Mouse (Mus musculus): Measurements from ENCODE around the gene St6galnac5. TPM values are rescaled to one million over a fixed set of nuclear protein-coding genes. Genes with fewer than 3 reads are reported as not detected.
A peak's percentile ranks its signal among the peaks of the same experiment; 100 is the strongest.

Gene St6galnac5
- polyA plus RNA-seq, 1 experiment from 2014 or later = 1.5 TPM

DNA sequence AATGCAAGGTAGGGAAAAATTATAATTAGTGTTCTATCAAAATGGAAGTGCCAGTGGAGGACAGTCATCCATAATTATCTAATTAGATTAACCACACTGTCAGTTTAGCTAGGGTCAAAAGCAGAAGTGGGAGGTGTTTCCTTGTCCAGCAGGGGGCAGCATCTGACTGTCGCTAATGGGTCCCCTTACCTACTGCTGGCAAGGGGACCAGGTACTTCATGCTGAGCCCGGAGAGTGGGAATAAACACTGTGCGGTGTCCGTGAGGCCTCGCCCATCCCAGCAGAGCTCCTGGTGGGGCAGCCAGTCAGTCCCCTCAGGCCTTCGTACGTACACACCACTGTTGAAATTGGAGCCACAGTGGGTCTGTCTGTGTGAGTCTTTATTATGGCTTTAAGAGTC is 198.3 kb downstream of the St6galnac5 start:
- Histone ChIP-seq H3K4me3 (replicated peaks; ENCODE audit: low read length) (no peak overlapping the region), H3K9ac (ENCODE audit: low read length) (no peak overlapping the region), H3K4me2 (ENCODE audit: low read depth, low read length) (no peak overlapping the region), H3K4me1 (ENCODE audit: control insufficient read depth, insufficient read depth, low read length) (no peaks in the 10 kb centered on the region), H3K36me3 (ENCODE audit: control insufficient read depth, insufficient read depth, low read length) (no peaks in the 10 kb centered on the region), H3K9me3 (replicated peaks; ENCODE audit: control insufficient read depth, low read length) (no peaks in the 10 kb centered on the region), H3K27me3 (ENCODE audit: control insufficient read depth, insufficient read depth, low read length) (no peaks in the 10 kb centered on the region), H3K27ac (ENCODE audit: low read length) (no peak overlapping the region)
- ATAC-seq (ENCODE audit: insufficient read depth, low FRiP score) = peak; percentile 60; the same call in 1 of the 2 replicates
- 11% methylated on average over 7 of the region's 7 CpGs for WGBS

DNA sequence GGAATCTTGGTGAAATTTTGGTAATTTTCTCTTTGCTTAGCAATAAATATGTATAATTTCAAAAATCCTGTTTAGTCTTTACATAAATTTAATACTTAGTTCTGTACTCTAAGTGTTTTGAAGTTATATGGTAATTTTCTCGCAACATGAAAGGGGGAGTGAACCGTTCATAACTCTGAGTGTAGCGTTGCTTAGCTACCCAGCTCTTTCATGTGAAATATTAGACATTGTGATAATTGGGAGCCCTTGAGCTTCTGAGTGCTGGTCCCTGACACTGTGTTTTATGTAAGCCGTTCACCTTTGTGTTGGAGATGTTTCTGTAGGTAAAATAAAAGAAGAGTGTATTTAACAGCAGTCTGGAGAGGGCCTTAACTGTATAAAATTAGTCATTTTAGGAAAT is 202.2 kb downstream of the St6galnac5 start:
- Histone ChIP-seq H3K9me3 (replicated peaks; ENCODE audit: control insufficient read depth, low read length) (no peaks in the 10 kb centered on the region), H3K4me1 (ENCODE audit: control insufficient read depth, insufficient read depth, low read length) (no peaks in the 10 kb centered on the region), H3K36me3 (ENCODE audit: control insufficient read depth, insufficient read depth, low read length) (no peaks in the 10 kb centered on the region), H3K27me3 (ENCODE audit: control insufficient read depth, insufficient read depth, low read length) (no peaks in the 10 kb centered on the region), H3K9ac (ENCODE audit: low read length) (no peak overlapping the region), H3K27ac (ENCODE audit: low read length) (no peak overlapping the region), H3K4me2 (ENCODE audit: low read depth, low read length) (no peak overlapping the region), H3K4me3 (replicated peaks; ENCODE audit: low read length) (no peak overlapping the region)
- 73% methylated on average over 4 of the region's 4 CpGs for WGBS
- no peak for ATAC-seq (ENCODE audit: insufficient read depth, low FRiP score)

DNA sequence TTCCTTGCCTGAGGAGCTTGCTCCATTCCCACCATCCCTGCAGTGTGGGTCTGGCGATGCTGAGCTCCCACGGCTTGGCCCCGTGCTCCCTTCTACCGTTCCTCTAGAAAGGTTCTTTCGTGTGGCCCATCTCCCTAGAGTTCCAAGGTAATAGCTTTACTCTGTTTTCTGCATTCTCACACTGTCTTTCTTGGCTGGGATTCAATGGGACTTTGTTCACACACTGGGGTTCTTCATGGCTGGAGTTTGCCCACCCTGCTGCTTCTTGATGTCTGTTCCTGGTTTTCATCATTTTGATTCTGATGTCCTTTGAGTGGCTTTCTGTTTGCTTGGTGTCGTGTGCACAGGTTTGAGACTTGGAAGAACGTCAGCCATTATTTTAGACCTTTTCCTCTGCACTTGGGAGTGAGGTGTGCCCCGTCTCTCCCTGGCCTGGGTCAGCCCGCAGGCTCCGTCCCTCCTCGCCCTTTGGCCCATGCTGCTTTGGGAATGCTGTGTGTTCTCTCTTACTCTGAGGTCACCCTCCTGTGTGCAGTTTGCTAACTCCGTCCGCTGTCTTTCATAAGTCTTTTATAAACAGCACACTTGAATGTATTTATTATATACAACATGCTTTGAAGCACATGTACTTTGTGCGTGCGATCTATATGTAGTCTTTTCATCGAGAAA is 205.0 kb downstream of the St6galnac5 start:
- Histone ChIP-seq H3K9me3 (replicated peaks; ENCODE audit: control insufficient read depth, low read length) (no peaks in the 10 kb centered on the region), H3K27me3 (ENCODE audit: control insufficient read depth, insufficient read depth, low read length) (no peaks in the 10 kb centered on the region), H3K4me2 (ENCODE audit: low read depth, low read length) (no peak overlapping the region), H3K4me3 (replicated peaks; ENCODE audit: low read length) (no peak overlapping the region), H3K4me1 (ENCODE audit: control insufficient read depth, insufficient read depth, low read length) (no peaks in the 10 kb centered on the region), H3K36me3 (ENCODE audit: control insufficient read depth, insufficient read depth, low read length) (no peaks in the 10 kb centered on the region), H3K27ac (ENCODE audit: low read length) (no peak overlapping the region), H3K9ac (ENCODE audit: low read length) (no peak overlapping the region)
- WGBS = 53% methylated on average over 16 of the region's 16 CpGs
- no peak for ATAC-seq (ENCODE audit: insufficient read depth, low FRiP score)

GRCm38 (mm10) chr3:152776363-152776762 is 205.7 kb downstream of the St6galnac5 start:
- Histone ChIP-seq H3K4me1 (ENCODE audit: control insufficient read depth, insufficient read depth, low read length) (no peaks in the 10 kb centered on the region), H3K4me3 (replicated peaks; ENCODE audit: low read length) (no peak overlapping the region), H3K9me3 (replicated peaks; ENCODE audit: control insufficient read depth, low read length) (no peaks in the 10 kb centered on the region), H3K4me2 (ENCODE audit: low read depth, low read length) (no peak overlapping the region), H3K27me3 (ENCODE audit: control insufficient read depth, insufficient read depth, low read length) (no peaks in the 10 kb centered on the region), H3K36me3 (ENCODE audit: control insufficient read depth, insufficient read depth, low read length) (no peaks in the 10 kb centered on the region), H3K27ac (ENCODE audit: low read length) (no peak overlapping the region), H3K9ac (ENCODE audit: low read length) (no peak overlapping the region)
- WGBS = 83% methylated on average over 6 of the region's 6 CpGs
- ATAC-seq (ENCODE audit: insufficient read depth, low FRiP score) = no peak

DNA sequence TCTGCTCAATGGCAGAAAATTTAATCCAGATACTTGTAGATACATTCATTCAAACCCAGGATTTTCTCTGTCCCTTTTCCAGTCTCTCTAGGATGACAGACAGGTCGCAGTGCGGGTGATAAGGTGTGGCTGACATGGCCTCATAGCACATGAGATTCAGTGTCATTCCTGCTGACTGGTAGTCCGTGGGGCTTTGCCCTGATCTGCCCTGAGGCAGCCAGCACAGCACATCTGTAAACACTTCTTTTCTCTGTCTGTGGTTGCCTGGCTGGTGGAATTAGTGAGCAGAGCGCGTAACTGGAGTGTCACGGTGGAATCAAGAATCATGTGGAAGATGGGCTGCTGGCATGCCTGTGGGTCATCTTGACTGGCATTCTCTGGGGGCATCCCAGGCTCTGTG is 212.0 kb downstream of the St6galnac5 start:
- 84% methylated on average over 6 of the region's 6 CpGs for WGBS
- no peak overlapping the region for H3K4me2 ChIP-seq (ENCODE audit: low read depth, low read length)

GRCm38 (mm10) chr3:152767485-152767884 is 214.6 kb downstream of the St6galnac5 start:
- Histone ChIP-seq H3K36me3 (ENCODE audit: control insufficient read depth, insufficient read depth, low read length) (no peaks in the 10 kb centered on the region), H3K27ac (ENCODE audit: low read length) (no peak overlapping the region), H3K4me1 (ENCODE audit: control insufficient read depth, insufficient read depth, low read length) (0 out of 2 replicates have a peak, but pooled peaks cover 5% of the 10 kb centered on the region), H3K9me3 (replicated peaks; ENCODE audit: control insufficient read depth, low read length) (no peaks in the 10 kb centered on the region), H3K4me3 (replicated peaks; ENCODE audit: low read length) (no peak overlapping the region), H3K27me3 (ENCODE audit: control insufficient read depth, insufficient read depth, low read length) (no peaks in the 10 kb centered on the region), H3K9ac (ENCODE audit: low read length) (no peak overlapping the region), H3K4me2 (ENCODE audit: low read depth, low read length) (no peak overlapping the region)
- 48% methylated on average over 11 of the region's 11 CpGs for whole genome bisulfite sequencing
- ATAC-seq (ENCODE audit: insufficient read depth, low FRiP score) = no peak

More for the DNA sequence above, 212.0 kb downstream of the St6galnac5 start:
- no peaks in the 10 kb centered on the region for H3K4me1 ChIP-seq (ENCODE audit: control insufficient read depth, insufficient read depth, low read length)
- no peaks in the 10 kb centered on the region for H3K9me3 ChIP-seq (replicated peaks; ENCODE audit: control insufficient read depth, low read length)
- H3K27ac ChIP-seq (ENCODE audit: low read length) = no peak overlapping the region
- no peak for ATAC-seq (ENCODE audit: insufficient read depth, low FRiP score)
- H3K4me3 ChIP-seq (replicated peaks; ENCODE audit: low read length) = no peak overlapping the region
- H3K9ac ChIP-seq (ENCODE audit: low read length) = no peak overlapping the region
- H3K36me3 ChIP-seq (ENCODE audit: control insufficient read depth, insufficient read depth, low read length) = no peaks in the 10 kb centered on the region
- H3K27me3 ChIP-seq (ENCODE audit: control insufficient read depth, insufficient read depth, low read length) = no peaks in the 10 kb centered on the region
